Mouse (Mus musculus) gastrocnemius, postnatal 4 days (tissue): Measurements from ENCODE around the gene Dytn. TPM values are rescaled to one million over a fixed set of nuclear protein-coding genes. Genes with fewer than 3 reads are reported as not detected.

Source experiments
- DNase-seq, 2 experiments: peaks; one replicate each; pipeline ENCODE4 v3.0.0; 2021 to 2022; ENCODE audit warnings: low spot score in 2 of 2, mixed read lengths in 2 of 2
- total RNA-seq, 2 experiments: library from RNA; stranded (reverse); gene quantifications; 2 replicates each; pipeline ENCODE4 v1.2.3; 2021

Dytn gene
- total RNA-seq, 2 experiments from 2014 or later = not detected

- DNase-seq = no peak
These were observed 99.9 kb downstream of the Dytn start for GRCm38 (mm10) chr1:63586869-63587268.

DNA sequence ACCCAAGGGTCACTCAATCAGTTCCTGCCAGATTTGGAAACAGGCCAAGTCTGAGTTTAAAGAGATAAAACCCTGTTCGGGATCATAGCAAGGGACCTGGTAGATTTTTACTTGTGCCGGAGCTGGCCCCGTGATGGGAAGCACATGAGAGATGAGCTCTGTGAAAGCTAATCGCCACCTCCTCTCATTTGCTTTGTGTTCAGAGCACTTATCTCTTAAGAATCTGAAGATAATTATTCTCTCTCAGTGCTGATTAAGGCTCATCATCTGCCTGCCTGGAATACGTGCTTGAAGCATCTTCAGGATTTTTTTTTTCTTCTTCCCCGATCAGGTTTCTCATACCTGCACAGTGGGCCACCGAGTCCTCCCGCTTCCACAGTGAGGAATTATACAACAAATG, 107.6 kb downstream of the Dytn start:
- no peak for DNase-seq

- DNase-seq = no peak
These were observed 109.9 kb downstream of the Dytn start for GRCm38 (mm10) chr1:63576803-63577202.

DNA sequence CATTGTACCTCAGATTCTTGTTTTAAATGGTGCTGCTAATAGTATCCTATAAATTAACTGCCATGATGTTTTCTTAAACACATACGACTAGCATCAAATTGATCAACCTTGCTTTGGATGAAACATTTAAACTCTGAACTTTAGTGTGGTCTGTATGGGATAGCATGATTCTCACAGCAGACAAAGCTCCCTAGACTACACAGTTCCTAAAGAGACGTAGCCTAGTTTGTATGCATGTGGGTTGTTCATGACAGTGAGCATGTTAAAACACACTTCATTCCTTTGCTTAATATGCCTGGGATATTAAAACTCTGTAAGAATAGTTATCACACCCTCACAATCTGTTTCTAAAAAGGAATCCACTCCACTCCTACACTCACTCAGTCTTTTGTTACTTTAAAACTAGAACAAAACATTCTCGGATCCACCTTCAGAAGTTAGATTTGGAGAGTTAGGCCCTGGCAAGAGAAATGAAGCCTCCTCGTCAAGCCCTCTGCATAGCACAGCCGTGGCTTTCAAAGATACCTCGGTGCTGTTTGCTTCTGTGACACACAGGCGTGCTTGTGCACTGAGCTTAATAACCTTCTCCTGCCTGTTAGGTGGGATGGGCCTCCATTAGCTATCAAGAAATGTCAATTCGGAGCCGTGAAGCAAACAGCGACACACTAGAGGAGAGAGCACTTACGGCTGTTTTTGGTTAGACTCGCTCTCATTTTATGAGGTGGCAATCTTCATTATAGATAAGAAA, 112.7 kb downstream of the Dytn start:
- no peak for DNase-seq

GRCm38 (mm10) chr1:63573432-63573831, 113.3 kb downstream of the Dytn start:
- DNase-seq = no peak

Other genes starting within 250 kb of the Dytn start
- 10 to 100 TPM; 25.9 to 28.7 TPM for gene Adam23, start 241.0 kb downstream of the Dytn start, total RNA-seq
- gene Gm39653, start 71.0 kb downstream of the Dytn start, total RNA-seq = not detected
- not detected for gene Mdh1b, start 43.4 kb upstream of the Dytn start, total RNA-seq
- 10 to 100 TPM; 17.0 TPM for gene Fastkd2, start 43.7 kb upstream of the Dytn start, total RNA-seq
- not detected for gene 4933402D24Rik, start 82.3 kb upstream of the Dytn start, total RNA-seq